Mouse (Mus musculus) ES-Bruce4 (cell line): Measurements from ENCODE around the gene Car11.

Experiments
- CTCF ChIP-seq: IDR thresholded peaks from one replicate; pipeline ENCODE4 v1.8.1; 2011; ENCODE audit warnings: low read depth, low read length
- EP300 ChIP-seq: IDR thresholded peaks from 2 replicates; pipeline ENCODE4 v1.6.1; 2011; ENCODE audit warnings: low read depth, low read length; ENCODE audit not compliant: insufficient read depth
- POLR2A ChIP-seq: IDR thresholded peaks from one replicate; pipeline ENCODE4 v1.8.1; 2011; ENCODE audit warnings: low read length; ENCODE audit not compliant: insufficient read depth

- TF ChIP-seq CTCF (no peak), POLR2A (no peak), EP300 (no peak)
Observed at GRCm38 (mm10) chr7:45693921-45694591, 5.6 kb upstream of the Car11 start, which contains the start of gene Sec1.
